Mouse (Mus musculus) ES-Bruce4 (cell line): Measurements from ENCODE around the gene Unc119. TPM values are rescaled to one million over a fixed set of nuclear protein-coding genes. Genes with fewer than 3 reads are reported as not detected.

ENCODE experiments used
- H3K27ac ChIP-seq: 2 replicates; pipeline ENCODE4 v1.5.1; 2012; ENCODE audit warnings: low read length, inconsistent platforms; ENCODE audit not compliant: insufficient read depth
- H3K27me3 ChIP-seq: 2 replicates; pipeline ENCODE4 v1.6.1; 2012; ENCODE audit warnings: mild to moderate bottlenecking, low read length, inconsistent platforms; ENCODE audit not compliant: control insufficient read depth, poor library complexity, insufficient read depth, severe bottlenecking
- H3K36me3 ChIP-seq: 2 replicates; pipeline ENCODE4 v1.6.1; 2012; ENCODE audit warnings: inconsistent platforms, mild to moderate bottlenecking, low read length, moderate library complexity; ENCODE audit not compliant: control insufficient read depth, poor library complexity, insufficient read depth, severe bottlenecking
- H3K4me1 ChIP-seq: one replicate; pipeline ENCODE4 v1.8.1; 2011; ENCODE audit warnings: low read length; ENCODE audit not compliant: control insufficient read depth, insufficient read depth
- H3K4me3 ChIP-seq: 2 replicates; pipeline ENCODE4 v1.5.1; 2011; ENCODE audit warnings: low read depth, mild to moderate bottlenecking, low read length
- H3K9ac ChIP-seq: 2 replicates; pipeline ENCODE4 v1.6.1; 2012; ENCODE audit warnings: low read depth, mild to moderate bottlenecking, inconsistent platforms; ENCODE audit not compliant: poor library complexity, severe bottlenecking
- H3K9me3 ChIP-seq: replicated peaks from 2 replicates; pipeline ENCODE4 v1.6.1; 2012; ENCODE audit warnings: mild to moderate bottlenecking, low read length, inconsistent platforms; ENCODE audit not compliant: control insufficient read depth, poor library complexity, insufficient read depth, severe bottlenecking
- CTCF ChIP-seq: IDR thresholded peaks from one replicate; pipeline ENCODE4 v1.8.1; 2011; ENCODE audit warnings: low read depth, low read length
- EP300 ChIP-seq: IDR thresholded peaks from 2 replicates; pipeline ENCODE4 v1.6.1; 2011; ENCODE audit warnings: low read depth, low read length; ENCODE audit not compliant: insufficient read depth
- POLR2A ChIP-seq: IDR thresholded peaks from one replicate; pipeline ENCODE4 v1.8.1; 2011; ENCODE audit warnings: low read length; ENCODE audit not compliant: insufficient read depth
- polyA plus RNA-seq: library from polyadenylated mRNA; stranded (reverse); fragments of >200 nt; gene quantifications from 2 replicates; pipeline ENCODE4 v1.2.4, GENCODE M21; 2011; ENCODE audit warnings: low read depth; ENCODE audit not compliant: missing spikeins, insufficient read depth, insufficient read length

The Unc119 gene
- polyA plus RNA-seq, 1 experiment, result 28.7 TPM

GRCm38 (mm10) chr11:78332676-78333075 lies 10.6 kb upstream of the Unc119 start:
- H3K36me3 ChIP-seq, result peaks cover 11% of the 10 kb centered on the region
- no peaks in the 10 kb centered on the region for H3K4me1 ChIP-seq
- no peak overlapping the region for H3K4me3 ChIP-seq

GRCm38 (mm10) chr11:78333992-78334391 lies 9.3 kb upstream of the Unc119 start:
- H3K9ac ChIP-seq, result no peak overlapping the region
- H3K27ac ChIP-seq, result no peak overlapping the region
- TF ChIP-seq CTCF (no peak), POLR2A (no peak), EP300 (no peak)
- H3K36me3 ChIP-seq, result peaks cover 17% of the 10 kb centered on the region
- H3K4me3 ChIP-seq, result no peak overlapping the region
- no peaks in the 10 kb centered on the region for H3K4me1 ChIP-seq
- H3K27me3 ChIP-seq, result no peaks in the 10 kb centered on the region
- no peaks in the 10 kb centered on the region for H3K9me3 ChIP-seq

More at GRCm38 (mm10) chr11:78332676-78333075, 10.6 kb upstream of the Unc119 start:
- H3K9me3 ChIP-seq, result no peaks in the 10 kb centered on the region
- no peak overlapping the region for H3K27ac ChIP-seq
- no peaks in the 10 kb centered on the region for H3K27me3 ChIP-seq
- TF ChIP-seq CTCF (no peak), POLR2A (no peak), EP300 (no peak)
- no peak overlapping the region for H3K9ac ChIP-seq

- Histone ChIP-seq H3K27me3 (no peaks in the 10 kb centered on the region), H3K4me3 (no peak overlapping the region), H3K9me3 (no peaks in the 10 kb centered on the region), H3K36me3 (peaks cover 20% of the 10 kb centered on the region), H3K4me1 (no peaks in the 10 kb centered on the region), H3K9ac (no peak overlapping the region), H3K27ac (no peak overlapping the region)
- TF ChIP-seq CTCF (no peak), EP300 (no peak), POLR2A (no peak)
Measured at GRCm38 (mm10) chr11:78337040-78337439, 6.2 kb upstream of the Unc119 start.

- 0 out of 2 replicates have a peak, but pooled peaks cover 11% of the 10 kb centered on the region for H3K36me3 ChIP-seq
- no peaks in the 10 kb centered on the region for H3K9me3 ChIP-seq
- no peak overlapping the region for H3K4me3 ChIP-seq
- H3K4me1 ChIP-seq, result no peaks in the 10 kb centered on the region
- TF ChIP-seq EP300 (no peak), CTCF (no peak), POLR2A (no peak)
- H3K27me3 ChIP-seq, result no peaks in the 10 kb centered on the region
- no peak overlapping the region for H3K9ac ChIP-seq
- no peak overlapping the region for H3K27ac ChIP-seq
Measured at GRCm38 (mm10) chr11:78341702-78342101, 1.6 kb upstream of the Unc119 start.

- TF ChIP-seq POLR2A (no peak), CTCF (no peak), EP300 (no peak)
- peaks cover 2% of the 10 kb centered on the region for H3K4me1 ChIP-seq
- H3K9me3 ChIP-seq, result no peaks in the 10 kb centered on the region
- peak overlapping the region; percentile 87 for H3K9ac ChIP-seq
- H3K27me3 ChIP-seq, result no peaks in the 10 kb centered on the region
- H3K36me3 ChIP-seq, result peaks cover 4% of the 10 kb centered on the region; the same call in 1 of the 2 replicates
- no peak overlapping the region for H3K27ac ChIP-seq
- H3K4me3 ChIP-seq, result peak overlapping the region; percentile 70
Measured at GRCm38 (mm10) chr11:78344328-78344889, 1.1 kb downstream of the Unc119 start.

GRCm38 (mm10) chr11:78344890-78345715 lies 1.8 kb downstream of the Unc119 start:
- H3K27ac ChIP-seq, result no peak overlapping the region
- peaks cover 4% of the 10 kb centered on the region; the same call in 1 of the 2 replicates for H3K36me3 ChIP-seq
- no peaks in the 10 kb centered on the region for H3K27me3 ChIP-seq
- H3K4me1 ChIP-seq, result peaks cover 2% of the 10 kb centered on the region
- TF ChIP-seq CTCF (no peak), EP300 (no peak), POLR2A (no peak)
- H3K4me3 ChIP-seq, result no peak overlapping the region
- no peak overlapping the region for H3K9ac ChIP-seq
- H3K9me3 ChIP-seq, result no peaks in the 10 kb centered on the region
